Mouse (Mus musculus) midbrain, embryonic 14.5 days (tissue): ENCODE measurements at regions not wholly inside any gene's neighbourhood (a gene's known extent, or its start where the extent isn't known, plus 50 kb on each side); places are given as distances from the start of the nearest gene placed in this dataset.

Source experiments
- ATAC-seq: fragments of 200-750 bp; cut with Nextera tagmentation; 2 replicates; pipeline ENCODE4 v1.8.0; 2017; ENCODE audit warnings: moderate number of reproducible peaks, moderate library complexity; ENCODE audit not compliant: low FRiP score, low TSS enrichment
- DNase-seq: peaks from one replicate; pipeline ENCODE4 v3.0.0-alpha.2; 2015
- H3K27ac ChIP-seq: fragments of 300-500 bp; sonication (generic); replicated peaks from 2 replicates; pipeline ENCODE4 v1.5.1; 2014; ENCODE audit warnings: mild to moderate bottlenecking, low read depth, low read length, moderate library complexity
- H3K27me3 ChIP-seq: fragments of 300-500 bp; sonication (generic); 2 replicates; pipeline ENCODE4 v1.6.1; 2014; ENCODE audit warnings: low read length, control low read depth, mixed read lengths; ENCODE audit not compliant: control insufficient read depth, insufficient read depth
- H3K36me3 ChIP-seq: fragments of 300-500 bp; sonication (generic); 2 replicates; pipeline ENCODE4 v1.6.1; 2014; ENCODE audit warnings: low read length, control low read depth; ENCODE audit not compliant: control insufficient read depth, insufficient read depth
- H3K4me1 ChIP-seq: fragments of 300-500 bp; sonication (generic); 2 replicates; pipeline ENCODE4 v1.6.1; 2014; ENCODE audit warnings: mild to moderate bottlenecking, antibody characterized with exemption, low read length, control low read depth; ENCODE audit not compliant: control insufficient read depth, insufficient read depth
- H3K4me2 ChIP-seq: fragments of 300-500 bp; sonication (generic); 2 replicates; pipeline ENCODE4 v1.6.1; 2014; ENCODE audit warnings: mild to moderate bottlenecking, low read length, moderate library complexity
- H3K4me3 ChIP-seq: fragments of 300-500 bp; sonication (generic); replicated peaks from 2 replicates; pipeline ENCODE4 v1.5.1; 2014; ENCODE audit warnings: low read depth, low read length
- H3K9ac ChIP-seq: fragments of 300-500 bp; sonication (generic); replicated peaks from 2 replicates; pipeline ENCODE4 v1.6.1; 2014; ENCODE audit warnings: mild to moderate bottlenecking, low read length, moderate library complexity
- H3K9me3 ChIP-seq: fragments of 300-500 bp; sonication (generic); 2 replicates; pipeline ENCODE4 v1.6.1; 2016; ENCODE audit warnings: low read length, control low read depth, mixed read lengths; ENCODE audit not compliant: control insufficient read depth
- WGBS: fragments of 180-500 bp; shearing (Covaris S2); extraction: QIAGEN DNeasy Blood & Tissue Kit; methylation state at CpG from one replicate; pipeline ENCODE4 v1.1.7; 2014; 5-methylcytosine and 5-hydroxymethylcytosine counted together

- Histone ChIP-seq H3K9ac (no peak overlapping the region), H3K9me3 (no peaks in the 10 kb centered on the region), H3K36me3 (no peaks in the 10 kb centered on the region), H3K4me2 (no peak overlapping the region), H3K27ac (no peak overlapping the region), H3K4me1 (no peaks in the 10 kb centered on the region), H3K4me3 (no peak overlapping the region), H3K27me3 (no peaks in the 10 kb centered on the region)
- DNase-seq (no peak), ATAC-seq (no peak)
- 92% methylated on average over 8 of the region's 8 CpGs for WGBS
Observed at GRCm38 (mm10) chr3:49643871-49644270, 113.3 kb downstream of the Pcdh18 start.

- 32% methylated on average over 4 of the region's 4 CpGs for WGBS
- Histone ChIP-seq H3K9me3 (no peaks in the 10 kb centered on the region), H3K27me3 (no peaks in the 10 kb centered on the region), H3K36me3 (no peaks in the 10 kb centered on the region), H3K4me2 (no peak overlapping the region), H3K27ac (no peak overlapping the region), H3K4me1 (no peaks in the 10 kb centered on the region), H3K9ac (no peak overlapping the region), H3K4me3 (no peak overlapping the region)
- peak; percentile 85 for ATAC-seq
- DNase-seq: peak; percentile 83
Observed at GRCm38 (mm10) chr3:49641966-49642758, 115.0 kb downstream of the Pcdh18 start.

- 28% methylated on average over 1 of the region's 1 CpGs for WGBS
- Histone ChIP-seq H3K4me1 (no peaks in the 10 kb centered on the region), H3K27me3 (no peaks in the 10 kb centered on the region), H3K4me2 (no peak overlapping the region), H3K9me3 (no peaks in the 10 kb centered on the region), H3K27ac (no peak overlapping the region), H3K36me3 (no peaks in the 10 kb centered on the region), H3K9ac (no peak overlapping the region), H3K4me3 (no peak overlapping the region)
- 0 out of 2 replicates have a peak, but pooled peaks have one; percentile 55 for ATAC-seq
- peak; percentile 59 for DNase-seq
Observed at GRCm38 (mm10) chr3:49641411-49641810, 115.7 kb downstream of the Pcdh18 start.

GRCm38 (mm10) chr3:49638601-49639000 is 118.5 kb downstream of the Pcdh18 start:
- no peak overlapping the region for H3K9ac ChIP-seq
- H3K27me3 ChIP-seq: no peaks in the 10 kb centered on the region
- 94% methylated on average over 2 of the region's 2 CpGs for WGBS
- no peak overlapping the region for H3K4me3 ChIP-seq
- H3K36me3 ChIP-seq: no peaks in the 10 kb centered on the region
- no peak overlapping the region for H3K4me2 ChIP-seq
- ATAC-seq: no peak
- no peak for DNase-seq
- H3K4me1 ChIP-seq: no peaks in the 10 kb centered on the region
- H3K9me3 ChIP-seq: no peaks in the 10 kb centered on the region
- no peak overlapping the region for H3K27ac ChIP-seq

GRCm38 (mm10) chr3:49636676-49637075 is 120.4 kb downstream of the Pcdh18 start:
- Histone ChIP-seq H3K4me2 (no peak overlapping the region), H3K9ac (no peak overlapping the region)

GRCm38 (mm10) chr3:49592706-49593451 is 164.2 kb downstream of the Pcdh18 start:
- H3K4me1 ChIP-seq: peaks cover 2% of the 10 kb centered on the region; the same call in 1 of the 2 replicates
- H3K9ac ChIP-seq: no peak overlapping the region
- peak; percentile 55; the same call in 1 of the 2 replicates for ATAC-seq
- H3K9me3 ChIP-seq: no peaks in the 10 kb centered on the region
- H3K27ac ChIP-seq: no peak overlapping the region
- H3K36me3 ChIP-seq: no peaks in the 10 kb centered on the region
- peak; percentile 23 for DNase-seq
- H3K4me2 ChIP-seq: no peak overlapping the region
- no peak overlapping the region for H3K4me3 ChIP-seq
- no peaks in the 10 kb centered on the region for H3K27me3 ChIP-seq
- WGBS: 27% methylated on average over 9 of the region's 9 CpGs

More at GRCm38 (mm10) chr3:49636676-49637075, 120.4 kb downstream of the Pcdh18 start:
- Histone ChIP-seq H3K4me3 (no peak overlapping the region), H3K4me1 (no peaks in the 10 kb centered on the region), H3K27me3 (no peaks in the 10 kb centered on the region), H3K27ac (no peak overlapping the region), H3K9me3 (no peaks in the 10 kb centered on the region), H3K36me3 (no peaks in the 10 kb centered on the region)
- DNase-seq: no peak
- WGBS: 80% methylated on average over 2 of the region's 2 CpGs
- ATAC-seq: no peak

- Histone ChIP-seq H3K4me3 (no peak overlapping the region), H3K36me3 (no peaks in the 10 kb centered on the region), H3K27ac (no peak overlapping the region), H3K4me2 (no peak overlapping the region), H3K27me3 (no peaks in the 10 kb centered on the region), H3K9me3 (no peaks in the 10 kb centered on the region), H3K4me1 (peaks cover 2% of the 10 kb centered on the region; the same call in 1 of the 2 replicates), H3K9ac (no peak overlapping the region)
- peak; percentile 50; the same call in 1 of the 2 replicates for ATAC-seq
- WGBS: 16% methylated on average over 2 of the region's 2 CpGs
- no peak for DNase-seq
Observed at GRCm38 (mm10) chr3:49590234-49590633, 166.9 kb downstream of the Pcdh18 start.

GRCm38 (mm10) chr3:49586531-49587168 is 170.5 kb downstream of the Pcdh18 start:
- H3K36me3 ChIP-seq: no peaks in the 10 kb centered on the region
- ATAC-seq (no peak), DNase-seq (no peak)
- 61% methylated on average over 6 of the region's 6 CpGs for WGBS
- H3K9me3 ChIP-seq: no peaks in the 10 kb centered on the region
- no peaks in the 10 kb centered on the region for H3K4me1 ChIP-seq
- no peak overlapping the region for H3K4me2 ChIP-seq
- H3K4me3 ChIP-seq: no peak overlapping the region
- no peak overlapping the region for H3K9ac ChIP-seq
- H3K27ac ChIP-seq: no peak overlapping the region
- no peaks in the 10 kb centered on the region for H3K27me3 ChIP-seq
